Mouse (Mus musculus): ENCODE results near the gene Rora. TPM values are rescaled to one million over a fixed set of nuclear protein-coding genes. Genes with fewer than 3 reads are reported as not detected.

Gene Rora
- polyA plus RNA-seq, 1 experiment, result 0.86 TPM

GRCm38 (mm10) chr9:68731438-68731837 lies 77.9 kb downstream of the Rora start:
- Histone ChIP-seq H3K4me3 (no peak overlapping the region), H3ac (ENCODE audit: control insufficient read depth, insufficient read length) (no peak overlapping the region), H3K4me2 (ENCODE audit: low read depth) (no peak overlapping the region), H3K36me3 (ENCODE audit: control insufficient read depth, insufficient read depth) (no peaks in the 10 kb centered on the region), H3K27me3 (ENCODE audit: control insufficient read depth, insufficient read depth, insufficient read length) (no peaks in the 10 kb centered on the region), H3K79me2 (ENCODE audit: control insufficient read depth, insufficient read depth) (no peaks in the 10 kb centered on the region)
- TF ChIP-seq MYOD1 (IDR thresholded peaks at IDR 0.05; ENCODE audit: control insufficient read depth in 1 of 3, insufficient read length in 2 of 3, low read depth in 2 of 3), result no peak
- no peak for TF ChIP-seq USF1 (IDR thresholded peaks at IDR 0.05; ENCODE audit: low read depth)
- no peak for TF ChIP-seq TCF12 (IDR thresholded peaks at IDR 0.05; ENCODE audit: insufficient read depth, poor library complexity, severe bottlenecking)
- no peak for TF ChIP-seq CEBPB (IDR thresholded peaks at IDR 0.05; ENCODE audit: insufficient read depth, poor library complexity, severe bottlenecking)
- no peak for TF ChIP-seq TCF3 (IDR thresholded peaks at IDR 0.05; ENCODE audit: insufficient read length, low read depth)
- TF ChIP-seq MYOG (IDR thresholded peaks at IDR 0.05; ENCODE audit: control insufficient read depth in 1 of 3, insufficient read depth in 1 of 3, insufficient read length in 2 of 3, low read depth in 2 of 3), result no peak
- no peak for TF ChIP-seq POLR2A (IDR thresholded peaks at IDR 0.05; ENCODE audit: insufficient read length, low read depth)
- no peak for TF ChIP-seq MAX (IDR thresholded peaks at IDR 0.05; ENCODE audit: low read depth)
- TF ChIP-seq REST (IDR thresholded peaks at IDR 0.05; ENCODE audit: insufficient read depth, insufficient read length), result no peak
- no peak for TF ChIP-seq POLR2AphosphoS2 (IDR thresholded peaks at IDR 0.05; ENCODE audit: insufficient read length, low read depth)
- no peak for TF ChIP-seq E2F4 (IDR thresholded peaks at IDR 0.05; ENCODE audit: insufficient read depth)
- TF ChIP-seq SRF (IDR thresholded peaks at IDR 0.05; ENCODE audit: control insufficient read depth, insufficient read length, low read depth), result no peak

- TF ChIP-seq MAX (IDR thresholded peaks at IDR 0.05; ENCODE audit: low read depth) (no peak), REST (IDR thresholded peaks at IDR 0.05; ENCODE audit: insufficient read depth, insufficient read length) (no peak), USF1 (IDR thresholded peaks at IDR 0.05; ENCODE audit: low read depth) (no peak), POLR2A (IDR thresholded peaks at IDR 0.05; ENCODE audit: insufficient read length, low read depth) (no peak), SRF (IDR thresholded peaks at IDR 0.05; ENCODE audit: control insufficient read depth, insufficient read length, low read depth) (no peak), TCF3 (IDR thresholded peaks at IDR 0.05; ENCODE audit: insufficient read length, low read depth) (no peak), E2F4 (IDR thresholded peaks at IDR 0.05; ENCODE audit: insufficient read depth) (no peak), CEBPB (IDR thresholded peaks at IDR 0.05; ENCODE audit: insufficient read depth, poor library complexity, severe bottlenecking) (no peak), MYOG (IDR thresholded peaks at IDR 0.05; ENCODE audit: control insufficient read depth in 1 of 3, insufficient read depth in 1 of 3, insufficient read length in 2 of 3, low read depth in 2 of 3) (no peak)
- no peaks in the 10 kb centered on the region for H3K79me2 ChIP-seq (ENCODE audit: control insufficient read depth, insufficient read depth)
- H3K36me3 ChIP-seq (ENCODE audit: control insufficient read depth, insufficient read depth), result no peaks in the 10 kb centered on the region
- no peak overlapping the region for H3K4me3 ChIP-seq
- no peak overlapping the region for H3K4me2 ChIP-seq (ENCODE audit: low read depth)
- H3ac ChIP-seq (ENCODE audit: control insufficient read depth, insufficient read length), result no peak overlapping the region
- no peaks in the 10 kb centered on the region for H3K27me3 ChIP-seq (ENCODE audit: control insufficient read depth, insufficient read depth, insufficient read length)
These were observed 79.3 kb downstream of the Rora start for GRCm38 (mm10) chr9:68732929-68733328.

GRCm38 (mm10) chr9:68735886-68736285 lies 82.3 kb downstream of the Rora start:
- no peaks in the 10 kb centered on the region for H3K36me3 ChIP-seq (ENCODE audit: control insufficient read depth, insufficient read depth)
- H3K79me2 ChIP-seq (ENCODE audit: control insufficient read depth, insufficient read depth), result no peaks in the 10 kb centered on the region
- no peaks in the 10 kb centered on the region for H3K27me3 ChIP-seq (ENCODE audit: control insufficient read depth, insufficient read depth, insufficient read length)
- no peak overlapping the region for H3ac ChIP-seq (ENCODE audit: control insufficient read depth, insufficient read length)
- H3K4me3 ChIP-seq, result no peak overlapping the region
- TF ChIP-seq USF1 (IDR thresholded peaks at IDR 0.05; ENCODE audit: low read depth) (no peak), MYOG (IDR thresholded peaks at IDR 0.05; ENCODE audit: control insufficient read depth in 1 of 3, insufficient read depth in 1 of 3, insufficient read length in 2 of 3, low read depth in 2 of 3) (no peak), POLR2A (IDR thresholded peaks at IDR 0.05; ENCODE audit: insufficient read length, low read depth) (no peak), TCF3 (IDR thresholded peaks at IDR 0.05; ENCODE audit: insufficient read length, low read depth) (no peak), E2F4 (IDR thresholded peaks at IDR 0.05; ENCODE audit: insufficient read depth) (no peak), MYOD1 (IDR thresholded peaks at IDR 0.05; ENCODE audit: control insufficient read depth in 1 of 3, insufficient read length in 2 of 3, low read depth in 2 of 3) (no peak), REST (IDR thresholded peaks at IDR 0.05; ENCODE audit: insufficient read depth, insufficient read length) (no peak), TCF12 (IDR thresholded peaks at IDR 0.05; ENCODE audit: insufficient read depth, poor library complexity, severe bottlenecking) (no peak), SRF (IDR thresholded peaks at IDR 0.05; ENCODE audit: control insufficient read depth, insufficient read length, low read depth) (no peak), MAX (IDR thresholded peaks at IDR 0.05; ENCODE audit: low read depth) (no peak), CEBPB (IDR thresholded peaks at IDR 0.05; ENCODE audit: insufficient read depth, poor library complexity, severe bottlenecking) (no peak), POLR2AphosphoS2 (IDR thresholded peaks at IDR 0.05; ENCODE audit: insufficient read length, low read depth) (no peak)
- H3K4me2 ChIP-seq (ENCODE audit: low read depth), result no peak overlapping the region

DNA sequence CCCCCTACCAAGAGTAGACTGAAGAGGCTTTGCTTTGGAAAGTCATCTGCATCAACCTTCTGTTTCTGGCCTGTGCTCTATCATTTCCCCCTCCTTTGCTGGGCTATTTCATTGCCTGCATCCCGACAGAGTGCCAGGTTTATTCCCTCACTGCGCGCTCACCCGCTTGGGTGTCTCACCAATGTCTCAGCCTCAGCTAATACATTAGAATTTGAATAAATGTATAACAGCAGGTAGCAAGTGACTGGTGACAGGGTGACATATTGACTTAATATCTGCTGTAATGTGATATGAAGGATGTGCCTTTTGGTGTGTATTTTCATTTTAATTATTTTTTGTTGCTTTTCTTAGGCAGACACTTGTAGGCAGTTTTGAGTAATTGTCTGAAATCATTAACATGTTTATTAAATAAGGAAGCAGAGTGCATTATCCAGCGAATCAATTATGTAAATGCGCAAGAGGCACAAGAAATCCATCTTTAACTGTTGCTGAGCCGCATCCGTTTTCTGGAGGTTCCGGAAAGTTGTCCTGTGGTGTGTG lies 83.7 kb downstream of the Rora start:
- Histone ChIP-seq H3K79me2 (ENCODE audit: control insufficient read depth, insufficient read depth) (no peaks in the 10 kb centered on the region), H3K4me2 (ENCODE audit: low read depth) (no peak overlapping the region), H3K4me3 (no peak overlapping the region), H3K27me3 (ENCODE audit: control insufficient read depth, insufficient read depth, insufficient read length) (no peaks in the 10 kb centered on the region), H3K36me3 (ENCODE audit: control insufficient read depth, insufficient read depth) (no peaks in the 10 kb centered on the region), H3ac (ENCODE audit: control insufficient read depth, insufficient read length) (no peak overlapping the region)
- TF ChIP-seq TCF12 (IDR thresholded peaks at IDR 0.05; ENCODE audit: insufficient read depth, poor library complexity, severe bottlenecking) (no peak), SRF (IDR thresholded peaks at IDR 0.05; ENCODE audit: control insufficient read depth, insufficient read length, low read depth) (no peak), REST (IDR thresholded peaks at IDR 0.05; ENCODE audit: insufficient read depth, insufficient read length) (no peak), MAX (IDR thresholded peaks at IDR 0.05; ENCODE audit: low read depth) (no peak), MYOG (IDR thresholded peaks at IDR 0.05; ENCODE audit: control insufficient read depth in 1 of 3, insufficient read depth in 1 of 3, insufficient read length in 2 of 3, low read depth in 2 of 3) (no peak), MYOD1 (IDR thresholded peaks at IDR 0.05; ENCODE audit: control insufficient read depth in 1 of 3, insufficient read length in 2 of 3, low read depth in 2 of 3) (no peak), E2F4 (IDR thresholded peaks at IDR 0.05; ENCODE audit: insufficient read depth) (no peak), USF1 (IDR thresholded peaks at IDR 0.05; ENCODE audit: low read depth) (no peak), POLR2AphosphoS2 (IDR thresholded peaks at IDR 0.05; ENCODE audit: insufficient read length, low read depth) (no peak), CEBPB (IDR thresholded peaks at IDR 0.05; ENCODE audit: insufficient read depth, poor library complexity, severe bottlenecking) (no peak), TCF3 (IDR thresholded peaks at IDR 0.05; ENCODE audit: insufficient read length, low read depth) (no peak), POLR2A (IDR thresholded peaks at IDR 0.05; ENCODE audit: insufficient read length, low read depth) (no peak)
